Comparison of ENCODE assay signal across 23 mouse cellular contexts in genomic region chr12:16016621-16017020, GRCm38 (mm10).
DNase-seq lines count a peak whose midpoint lies in the region; ATAC-seq and TF ChIP-seq lines count a peak whose summit lies in the region.
"Had no signal": no experiment of that assay in that cellular context is flagged by ENCODE, and none has a peak within 500 bp of the region (broad histone marks: within the 10 kb centered on the region; RNA-seq: fewer than 3 reads in every experiment).

No protein-coding gene starts in this region.

- H3K4me1 ChIP-seq in heart, embryonic 11.5 days (ENCODE audit: control insufficient read depth, insufficient read depth, low read length), result peaks cover 7% of the 10 kb centered on the region
- H3K4me1 ChIP-seq in heart, embryonic 10.5 days, result peaks cover 11% of the 10 kb centered on the region
- H3K4me1 ChIP-seq in heart, embryonic 16.5 days (ENCODE audit: control insufficient read depth, insufficient read depth, low read length), result peaks cover 27% of the 10 kb centered on the region
- no peaks in the 10 kb centered on the region for H3K4me1 ChIP-seq in stomach, postnatal 0 days (replicated peaks; ENCODE audit: control insufficient read depth, insufficient read depth)
- H3K4me1 ChIP-seq: forebrain, embryonic 13.5 days had no signal

- DNase-seq in heart, adult 11 months, result peak; percentile 94
- no peak for DNase-seq in heart, postnatal 14 days
- no peak for DNase-seq in heart, embryonic 10.5 days (ENCODE audit: low spot score)
- DNase-seq in heart, postnatal 4 days, result peak; percentile 25
- DNase-seq in stomach, postnatal 0 days (ENCODE audit: low spot score), result no peak
- DNase-seq: adrenal gland, adult 8-10 months; adrenal gland, postnatal 36 days; cerebellum, adult 18-20 months; cerebellum, adult 9-10 months; cerebellum, postnatal 14 days; gastrocnemius, postnatal 10 days; gastrocnemius, postnatal 36 days; kidney, adult 2 months had no signal

- no peak overlapping the region for H3K4me3 ChIP-seq in heart, embryonic 11.5 days (ENCODE audit: low read depth, low read length)
- no peak overlapping the region for H3K4me3 ChIP-seq in heart, embryonic 10.5 days
- no peak overlapping the region for H3K4me3 ChIP-seq in heart, embryonic 16.5 days (ENCODE audit: low read length)
- H3K4me3 ChIP-seq in stomach, postnatal 0 days (ENCODE audit: low read depth, low read length), result no peak overlapping the region
- H3K4me3 ChIP-seq: forebrain, embryonic 10.5 days; forebrain, embryonic 13.5 days; hindbrain, embryonic 12.5 days; hindbrain, embryonic 15.5 days had no signal

- H3K9ac ChIP-seq in heart, embryonic 11.5 days (ENCODE audit: low read depth, low read length), result no peak overlapping the region
- no peak overlapping the region for H3K9ac ChIP-seq in heart, embryonic 16.5 days (ENCODE audit: low read length)
- H3K9ac ChIP-seq in stomach, postnatal 0 days (ENCODE audit: low read length), result no peak overlapping the region
- H3K9ac ChIP-seq: forebrain, embryonic 13.5 days; hindbrain, embryonic 12.5 days; hindbrain, embryonic 15.5 days had no signal

- TF ChIP-seq CTCF in stomach, postnatal 0 days (IDR thresholded peaks at IDR 0.05; ENCODE audit: low read depth), result no peak

- no peak overlapping the region for H3K4me2 ChIP-seq in heart, embryonic 11.5 days
- H3K4me2 ChIP-seq in heart, embryonic 16.5 days (ENCODE audit: low read depth, low read length), result no peak overlapping the region
- no peak overlapping the region for H3K4me2 ChIP-seq in stomach, postnatal 0 days (replicated peaks; ENCODE audit: low read depth)
- H3K4me2 ChIP-seq: forebrain, embryonic 13.5 days; hindbrain, embryonic 12.5 days; hindbrain, embryonic 15.5 days had no signal

- no peaks in the 10 kb centered on the region for H3K27me3 ChIP-seq in heart, embryonic 11.5 days (ENCODE audit: control insufficient read depth, insufficient read depth, low read length)
- H3K27me3 ChIP-seq in heart, embryonic 10.5 days (ENCODE audit: insufficient read depth, poor library complexity, severe bottlenecking), result no peaks in the 10 kb centered on the region
- H3K27me3 ChIP-seq in heart, embryonic 16.5 days (ENCODE audit: control insufficient read depth, insufficient read depth, low read length), result no peaks in the 10 kb centered on the region
- H3K27me3 ChIP-seq in stomach, postnatal 0 days (ENCODE audit: control insufficient read depth, insufficient read depth, low read length), result no peaks in the 10 kb centered on the region
- H3K27me3 ChIP-seq: forebrain, embryonic 13.5 days; hindbrain, embryonic 12.5 days; hindbrain, embryonic 15.5 days had no signal

- no peaks in the 10 kb centered on the region for H3K36me3 ChIP-seq in heart, embryonic 11.5 days (ENCODE audit: control insufficient read depth, insufficient read depth, low read length)
- H3K36me3 ChIP-seq in heart, embryonic 10.5 days, result no peaks in the 10 kb centered on the region
- H3K36me3 ChIP-seq in heart, embryonic 16.5 days (ENCODE audit: control insufficient read depth, insufficient read depth), result no peaks in the 10 kb centered on the region
- no peaks in the 10 kb centered on the region for H3K36me3 ChIP-seq in stomach, postnatal 0 days (ENCODE audit: control insufficient read depth, insufficient read depth, low read length)
- H3K36me3 ChIP-seq: forebrain, embryonic 10.5 days; hindbrain, embryonic 12.5 days; hindbrain, embryonic 15.5 days had no signal

- H3K9me3 ChIP-seq in heart, embryonic 11.5 days (replicated peaks; ENCODE audit: control insufficient read depth, low read length), result no peaks in the 10 kb centered on the region
- H3K9me3 ChIP-seq in heart, embryonic 10.5 days, result no peaks in the 10 kb centered on the region
- no peaks in the 10 kb centered on the region for H3K9me3 ChIP-seq in heart, embryonic 16.5 days (replicated peaks; ENCODE audit: control insufficient read depth, low read length)
- no peaks in the 10 kb centered on the region for H3K9me3 ChIP-seq in stomach, postnatal 0 days (ENCODE audit: control insufficient read depth, low read length)
- H3K9me3 ChIP-seq: forebrain, embryonic 10.5 days; forebrain, embryonic 13.5 days; hindbrain, embryonic 12.5 days; hindbrain, embryonic 15.5 days had no signal

- TF ChIP-seq EP300 in stomach, postnatal 0 days (optimal IDR thresholded peaks at IDR 0.05), result no peak

- no peak overlapping the region for H3K27ac ChIP-seq in heart, embryonic 11.5 days (ENCODE audit: low read depth, low read length)
- no peak overlapping the region for H3K27ac ChIP-seq in heart, embryonic 10.5 days
- H3K27ac ChIP-seq in heart, embryonic 16.5 days (ENCODE audit: low read length), result peak overlapping the region; percentile 74
- H3K27ac ChIP-seq in stomach, postnatal 0 days (replicated peaks), result no peak overlapping the region
- H3K27ac ChIP-seq: forebrain, embryonic 10.5 days; forebrain, embryonic 13.5 days; hindbrain, embryonic 12.5 days; hindbrain, embryonic 15.5 days had no signal

- peak; percentile 61 for ATAC-seq in heart, embryonic 11.5 days (replicated peaks; ENCODE audit: insufficient number of reproducible peaks, low FRiP score, low TSS enrichment)
- ATAC-seq in heart, embryonic 16.5 days (replicated peaks; ENCODE audit: extremely low read depth, insufficient read depth, low FRiP score), result peak; percentile 85
- ATAC-seq in monocyte, adult 5-6 weeks (replicated peaks; ENCODE audit: insufficient number of reproducible peaks, low FRiP score, low TSS enrichment, poor library complexity, severe bottlenecking), result no peak
- no peak for ATAC-seq in stomach, postnatal 0 days (ENCODE audit: low FRiP score, low TSS enrichment)
- ATAC-seq: activated CD4-positive, CD25-positive, alpha-beta regulatory T cell, adult 4 months; forebrain, embryonic 13.5 days; forebrain, embryonic 16.5 days; intestine, postnatal 0 days had no signal

- intact Hi-C loops in heart, postnatal 14 days (cut with DNase I), result loop anchor here (5.0 to 10.0 kb wide), 3 partner anchors 166 to 496 kb away; no protein-coding TSS in a partner anchor

- WGBS in heart, embryonic 11.5 days (ENCODE audit: insufficient replicate concordance), result 13% methylated on average over 1 of the region's 1 CpGs
- 15% methylated on average over 1 of the region's 1 CpGs for WGBS in heart, embryonic 10.5 days
- WGBS in heart, embryonic 16.5 days, result 49% methylated on average over 1 of the region's 1 CpGs
- 76% methylated on average over 1 of the region's 1 CpGs for WGBS in stomach, postnatal 0 days

Comparison
In these comparisons a context has a peak if more than half of its experiments do, and no peak if none do; other contexts are left out.
1. DNase-seq: peak in heart, adult 11 months (single experiment) and heart, postnatal 4 days (single experiment); none in heart, postnatal 14 days (0 of 2), heart, embryonic 10.5 days (single experiment) and stomach, postnatal 0 days (single experiment).
2. ATAC-seq: peak in heart, embryonic 11.5 days (single experiment) and heart, embryonic 16.5 days (single experiment); none in monocyte, adult 5-6 weeks (single experiment) and stomach, postnatal 0 days (single experiment).